Mouse (Mus musculus): ENCODE results near the gene Snapc2. TPM values are rescaled to one million over a fixed set of nuclear protein-coding genes. Genes with fewer than 3 reads are reported as not detected.

The Snapc2 gene
- polyA plus RNA-seq, 1 experiment from 2014 or later: 12.6 TPM

DNA sequence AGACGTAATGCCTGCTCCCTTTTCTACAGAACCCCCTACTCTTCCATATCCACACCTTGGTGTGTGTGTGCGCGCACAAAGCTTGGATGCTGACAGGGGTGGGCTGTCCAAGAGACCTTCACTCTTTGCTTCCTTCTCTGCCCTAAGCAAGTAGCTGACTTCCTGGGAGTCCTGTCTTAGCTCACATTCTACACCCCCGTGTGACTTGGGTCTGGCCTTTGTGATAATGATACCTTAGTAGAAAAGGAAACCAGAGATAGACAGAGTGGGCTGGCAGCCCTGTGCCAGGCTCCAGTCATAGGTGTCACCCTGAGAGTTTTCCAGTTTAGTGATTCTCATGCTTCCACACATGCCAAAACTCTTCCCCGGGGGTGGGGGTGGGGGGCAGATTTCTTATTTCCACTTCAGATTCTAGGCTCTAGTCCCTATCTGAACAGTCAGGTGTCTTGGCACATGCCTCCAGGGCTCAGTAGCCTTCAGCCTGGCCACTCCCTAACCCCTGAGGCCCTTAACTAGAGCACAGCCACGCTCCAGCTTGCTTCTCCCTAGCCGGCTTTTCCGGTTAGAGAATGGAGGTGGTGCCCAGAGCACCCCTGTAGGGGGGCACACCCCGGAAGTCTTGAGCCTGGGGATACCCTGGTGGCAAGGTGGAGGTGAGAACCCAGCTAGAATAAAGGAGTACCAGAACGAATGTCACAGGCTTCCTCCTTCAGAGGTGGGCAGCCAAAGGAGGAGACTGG, 22.1 kb upstream of the Snapc2 start:
- H3K27me3 ChIP-seq (ENCODE audit: insufficient read depth, low read length): peaks cover 17% of the 10 kb centered on the region
- no peaks in the 10 kb centered on the region for H3K9me3 ChIP-seq (ENCODE audit: low read length)
- no peak overlapping the region for H3K9ac ChIP-seq (replicated peaks)
- H3K4me2 ChIP-seq (ENCODE audit: low read depth, low read length): no peak overlapping the region
- 60% methylated on average over 10 of the region's 10 CpGs for WGBS (ENCODE audit: insufficient replicate concordance)
- DNase-seq (no peak), ATAC-seq (no peak)
- no peaks in the 10 kb centered on the region for H3K36me3 ChIP-seq (replicated peaks; ENCODE audit: insufficient read depth, low read length)
- no peak overlapping the region for H3K27ac ChIP-seq (ENCODE audit: low read depth)
- H3K4me3 ChIP-seq (ENCODE audit: low read depth, low read length): no peak overlapping the region
- TF ChIP-seq CTCF (IDR thresholded peaks at IDR 0.05; ENCODE audit: low read depth) (no peak), EP300 (IDR thresholded peaks at IDR 0.05; ENCODE audit: low read depth) (no peak)
- peaks cover 4% of the 10 kb centered on the region; the same call in 1 of the 2 replicates for H3K4me1 ChIP-seq (ENCODE audit: insufficient read depth)

DNA sequence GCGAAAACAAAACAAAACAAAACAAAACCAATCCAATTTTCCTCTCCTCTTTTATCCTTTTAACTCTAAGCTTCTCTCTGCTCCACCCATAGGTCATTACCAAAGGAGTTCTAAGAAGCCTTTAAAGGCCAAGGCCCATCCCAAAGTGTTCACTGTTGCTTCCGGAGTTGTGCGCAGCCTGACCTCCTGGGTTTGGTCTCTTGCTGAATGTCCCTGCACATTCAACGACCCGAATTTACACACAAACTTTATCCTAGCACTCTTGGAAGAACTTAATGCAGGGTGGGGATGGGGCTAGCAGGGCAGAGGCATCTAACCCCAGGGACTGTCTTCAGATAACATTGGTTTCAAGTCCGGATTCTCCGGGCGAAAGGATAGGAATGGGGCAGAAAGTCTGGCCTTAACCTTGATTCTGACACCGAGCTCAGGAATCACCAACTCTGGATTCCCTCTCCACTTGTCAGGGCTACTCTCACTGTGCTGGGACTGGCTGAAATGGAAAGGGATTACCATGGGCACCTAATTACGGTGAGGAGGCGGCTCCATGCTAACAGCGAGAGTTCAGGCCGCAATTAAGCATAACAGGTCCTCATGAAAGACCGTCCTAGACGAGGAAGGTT, 15.0 kb upstream of the Snapc2 start:
- H3K4me1 ChIP-seq (ENCODE audit: insufficient read depth): peaks cover 24% of the 10 kb centered on the region
- DNase-seq: no peak
- no peak; the same call in 1 of the 2 replicates for ATAC-seq
- H3K4me2 ChIP-seq (ENCODE audit: low read depth, low read length): peak overlapping the region; percentile 76
- H3K27me3 ChIP-seq (ENCODE audit: insufficient read depth, low read length): 0 out of 2 replicates have a peak, but pooled peaks cover 3% of the 10 kb centered on the region
- TF ChIP-seq EP300 (IDR thresholded peaks at IDR 0.05; ENCODE audit: low read depth): no peak
- TF ChIP-seq CTCF (IDR thresholded peaks at IDR 0.05; ENCODE audit: low read depth): no peak
- H3K27ac ChIP-seq (ENCODE audit: low read depth): peak overlapping the region; percentile 91
- peaks cover 11% of the 10 kb centered on the region; the same call in 1 of the 2 replicates for H3K36me3 ChIP-seq (replicated peaks; ENCODE audit: insufficient read depth, low read length)
- H3K9ac ChIP-seq (replicated peaks): peak overlapping the region; percentile 71
- WGBS (ENCODE audit: insufficient replicate concordance): 13% methylated on average over 15 of the region's 15 CpGs
- peak overlapping the region; percentile 93 for H3K4me3 ChIP-seq (ENCODE audit: low read depth, low read length)
- no peaks in the 10 kb centered on the region for H3K9me3 ChIP-seq (ENCODE audit: low read length)

DNA sequence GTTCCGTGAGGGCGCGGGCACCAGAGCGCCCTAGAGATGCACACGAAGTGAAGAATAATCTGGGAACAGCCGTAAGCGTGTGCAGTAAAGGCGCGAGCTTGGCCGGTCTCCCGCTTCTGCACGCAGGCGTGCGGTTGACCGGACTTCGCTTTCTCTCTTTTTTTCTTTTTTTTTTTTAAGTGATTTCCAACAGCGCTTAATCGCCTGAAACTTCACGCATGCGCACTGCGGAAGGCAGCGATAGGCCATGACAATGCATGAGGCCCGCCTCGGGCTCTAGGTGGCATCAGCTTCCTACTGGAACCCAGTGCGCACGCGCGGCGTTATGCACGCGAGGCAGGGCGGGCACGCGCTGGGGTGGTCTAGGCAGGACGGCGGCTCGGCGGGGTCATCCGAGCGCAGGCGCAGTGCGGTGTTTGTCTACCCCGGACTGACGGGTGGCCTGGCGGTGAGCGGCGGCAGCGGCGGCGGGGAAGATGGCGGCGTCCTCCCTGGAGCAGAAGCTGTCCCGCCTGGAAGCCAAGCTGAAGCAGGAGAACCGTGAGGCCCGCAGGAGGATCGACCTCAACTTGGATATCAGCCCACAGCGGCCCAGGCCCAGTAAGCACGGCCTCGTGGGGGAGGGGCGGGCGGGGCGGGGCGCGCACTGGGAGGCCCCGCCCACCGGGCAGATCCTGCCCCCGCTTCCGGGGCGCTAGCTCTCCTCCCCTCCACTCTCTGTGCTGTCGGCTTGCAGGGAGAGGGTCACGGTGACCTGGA, 14.3 kb upstream of the Snapc2 start, which contains the start of the genes Map2k7 and Gm49320:
Gene Map2k7, plus strand, starts transcription at position 307 of the 759 bp plus-strand sequence.
Gene Gm49320, plus strand, starts transcription at position 432 of the 759 bp plus-strand sequence.
- under 1% methylated on average over 68 of the region's 71 CpGs for WGBS (ENCODE audit: insufficient replicate concordance)
- Histone ChIP-seq H3K27ac (ENCODE audit: low read depth) (peak within 1 kb of the TSS; percentile 91), H3K4me2 (ENCODE audit: low read depth, low read length) (peak within 1 kb of the TSS; percentile 76), H3K27me3 (ENCODE audit: insufficient read depth, low read length) (0 out of 2 replicates have a peak, but pooled peaks cover 3% of the 10 kb centered on the region), H3K9me3 (ENCODE audit: low read length) (no peaks in the 10 kb centered on the region), H3K4me3 (ENCODE audit: low read depth, low read length) (peak within 1 kb of the TSS; percentile 93), H3K9ac (replicated peaks) (peak within 1 kb of the TSS; percentile 71), H3K36me3 (replicated peaks; ENCODE audit: insufficient read depth, low read length) (peaks cover 18% of the 10 kb centered on the region), H3K4me1 (ENCODE audit: insufficient read depth) (peaks cover 24% of the 10 kb centered on the region)
- ATAC-seq (peak; percentile 93), DNase-seq (peak; percentile 99)
- TF ChIP-seq CTCF (IDR thresholded peaks at IDR 0.05; ENCODE audit: low read depth) (peak; percentile 73), EP300 (IDR thresholded peaks at IDR 0.05; ENCODE audit: low read depth) (no peak)

DNA sequence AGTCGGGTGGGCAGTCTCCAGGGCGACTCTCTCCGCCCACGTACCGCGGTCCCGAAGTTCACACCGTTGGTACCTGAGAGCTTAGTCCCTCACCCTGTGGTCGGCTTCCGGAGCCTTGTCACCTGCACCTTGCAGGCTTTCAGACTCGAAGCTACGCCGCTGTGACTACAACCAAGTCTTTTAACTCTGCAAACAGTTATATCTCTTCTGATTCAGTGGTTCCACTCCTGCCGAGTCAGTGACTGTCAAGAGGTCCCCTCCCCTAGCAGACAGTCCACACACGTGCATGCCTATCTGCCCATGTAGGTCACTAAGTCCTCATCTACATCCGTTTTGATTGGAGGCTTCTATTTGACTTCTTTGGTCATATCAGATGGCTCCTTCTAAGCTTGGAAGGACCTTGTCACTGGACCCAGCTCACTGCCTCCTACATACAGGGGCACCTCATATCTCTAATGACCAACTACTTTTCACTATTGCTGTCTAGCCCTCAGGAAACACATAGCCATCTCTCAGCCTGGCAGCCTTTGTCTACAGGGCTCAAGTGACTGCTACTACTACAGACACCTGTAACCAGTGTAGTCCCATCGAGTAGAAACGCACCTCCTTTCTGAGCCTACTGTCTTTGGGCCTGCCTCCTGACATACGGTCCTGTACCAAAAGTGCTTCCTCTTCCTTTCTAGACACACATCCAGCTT, 13.5 kb upstream of the Snapc2 start:
- TF ChIP-seq EP300 (IDR thresholded peaks at IDR 0.05; ENCODE audit: low read depth) (no peak), CTCF (IDR thresholded peaks at IDR 0.05; ENCODE audit: low read depth) (no peak)
- ATAC-seq (peak; percentile 48), DNase-seq (no peak)
- 6% methylated on average over 19 of the region's 19 CpGs for WGBS (ENCODE audit: insufficient replicate concordance)
- H3K9ac ChIP-seq (replicated peaks): peak overlapping the region; percentile 71
- H3K27ac ChIP-seq (ENCODE audit: low read depth): peak overlapping the region; percentile 91
- H3K9me3 ChIP-seq (ENCODE audit: low read length): no peaks in the 10 kb centered on the region
- peak overlapping the region; percentile 76 for H3K4me2 ChIP-seq (ENCODE audit: low read depth, low read length)
- H3K27me3 ChIP-seq (ENCODE audit: insufficient read depth, low read length): 0 out of 2 replicates have a peak, but pooled peaks cover 3% of the 10 kb centered on the region
- peaks cover 24% of the 10 kb centered on the region for H3K4me1 ChIP-seq (ENCODE audit: insufficient read depth)
- H3K4me3 ChIP-seq (ENCODE audit: low read depth, low read length): peak overlapping the region; percentile 93
- peaks cover 25% of the 10 kb centered on the region for H3K36me3 ChIP-seq (replicated peaks; ENCODE audit: insufficient read depth, low read length)

DNA sequence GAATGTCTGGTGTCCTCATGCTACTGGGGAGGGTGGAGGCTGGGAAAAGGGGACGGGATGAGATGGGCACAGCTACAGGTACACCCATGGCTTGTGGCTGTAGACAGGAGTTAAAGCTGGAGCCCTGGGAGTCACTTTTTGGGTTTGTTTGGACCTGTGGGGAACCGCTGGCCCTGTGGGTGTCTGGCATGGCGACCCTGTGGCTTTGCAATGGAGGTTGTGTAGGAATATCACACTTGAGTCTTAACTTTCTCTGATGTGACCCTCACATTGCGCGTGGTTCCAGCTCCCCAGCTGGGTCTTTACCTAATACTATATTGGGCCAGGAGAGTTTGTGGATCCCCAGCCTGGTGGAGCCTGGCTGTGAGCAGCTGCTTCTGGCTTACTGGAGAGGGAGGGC, 7.8 kb upstream of the Snapc2 start:
- Histone ChIP-seq H3K27me3 (ENCODE audit: insufficient read depth, low read length) (no peaks in the 10 kb centered on the region), H3K9me3 (ENCODE audit: low read length) (no peaks in the 10 kb centered on the region), H3K4me2 (ENCODE audit: low read depth, low read length) (no peak overlapping the region), H3K4me3 (ENCODE audit: low read depth, low read length) (no peak overlapping the region), H3K27ac (ENCODE audit: low read depth) (no peak overlapping the region), H3K9ac (replicated peaks) (no peak overlapping the region), H3K36me3 (replicated peaks; ENCODE audit: insufficient read depth, low read length) (peaks cover 54% of the 10 kb centered on the region), H3K4me1 (ENCODE audit: insufficient read depth) (peaks cover 6% of the 10 kb centered on the region)
- ATAC-seq (no peak), DNase-seq (no peak)
- WGBS (ENCODE audit: insufficient replicate concordance): 91% methylated on average over 5 of the region's 5 CpGs
- TF ChIP-seq EP300 (IDR thresholded peaks at IDR 0.05; ENCODE audit: low read depth) (no peak), CTCF (IDR thresholded peaks at IDR 0.05; ENCODE audit: low read depth) (no peak)
